Mouse (Mus musculus) layer of hippocampus, adult 9-11 months (tissue): ENCODE data around the gene Gm17655.
"Not testable (repeated sequence)": the region's sequence is repeated elsewhere in the genome, so short reads cannot be mapped to it uniquely, and the experiment has no call there.

Experiments used
- DNase-seq: peaks from one replicate; pipeline ENCODE4 v3.0.0; 2022

Gene Gm17655

GRCm38 (mm10) chr5:110086161-110086866, 14.0 kb upstream of the Gm17655 start:
- DNase-seq: no peak

- no peak for DNase-seq
Observed at GRCm38 (mm10) chr5:110082961-110083360, 10.6 kb upstream of the Gm17655 start.

- peak; percentile 86 for DNase-seq
Observed at GRCm38 (mm10) chr5:110057637-110058408, 14.5 kb downstream of the Gm17655 start.

- peak; percentile 10 for DNase-seq
Observed at GRCm38 (mm10) chr5:110023694-110024427, 48.5 kb downstream of the Gm17655 start.

- DNase-seq: no peak
Observed at GRCm38 (mm10) chr5:110023273-110023672, 49.0 kb downstream of the Gm17655 start.

- DNase-seq: not testable (repeated sequence)
Observed at GRCm38 (mm10) chr5:110015775-110016174, 56.5 kb downstream of the Gm17655 start.
